8 mouse cellular contexts compared by ENCODE assay signal in the genomic region with DNA sequence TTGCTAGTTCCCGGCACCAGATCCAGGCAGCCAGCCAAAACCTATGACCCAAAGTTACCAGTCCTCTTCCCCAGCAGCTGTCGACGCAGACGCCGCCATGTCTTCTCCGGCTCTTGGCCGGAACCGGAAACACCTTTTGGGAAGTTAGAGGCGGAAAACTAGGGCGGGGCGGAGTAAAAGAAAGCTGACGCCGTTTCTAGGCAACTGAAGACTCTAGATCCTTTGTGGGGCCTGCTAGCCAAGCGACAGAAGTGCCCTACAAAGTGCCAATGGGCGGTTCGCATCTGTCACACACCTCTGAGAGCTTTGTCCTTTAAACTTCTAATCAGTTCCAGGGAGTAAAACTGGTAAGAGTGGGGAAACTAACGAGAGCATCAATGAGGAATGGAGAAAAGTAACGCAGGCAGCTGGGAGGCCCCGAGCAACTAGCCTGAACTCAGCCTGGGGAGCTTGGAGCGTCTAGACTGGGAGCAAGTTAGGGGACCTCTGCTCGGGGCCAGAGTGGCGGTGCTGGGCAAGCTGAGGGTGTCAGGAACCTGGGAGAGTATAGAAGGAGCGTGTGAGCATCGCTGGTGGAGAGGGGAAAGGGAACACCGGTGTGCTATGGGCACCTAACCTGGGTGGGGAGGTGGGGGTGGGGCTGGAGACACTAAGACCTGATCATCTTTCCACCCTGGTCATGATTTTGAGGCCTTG. TPM values are rescaled to one million over a fixed set of nuclear protein-coding genes. Genes with fewer than 3 reads are reported as not detected.
DNase-seq lines count a peak whose midpoint lies in the region; ATAC-seq lines count a peak whose summit lies in the region.

A gene (minus strand): TSS at position 131 of the 696 bp plus-strand sequence.
A gene (plus strand): TSS at position 179 of the 696 bp plus-strand sequence.

- H3K9me3 ChIP-seq in megakaryocyte, embryonic 14.5 days, result no peaks in the 10 kb centered on the region

- H3K27me3 ChIP-seq in megakaryocyte, embryonic 14.5 days (replicated peaks), result no peaks in the 10 kb centered on the region

- H3K4me3 ChIP-seq in megakaryocyte, embryonic 14.5 days (replicated peaks), result peak within 1 kb of the TSS; percentile 100

- H3K36me3 ChIP-seq in megakaryocyte, embryonic 14.5 days (replicated peaks; ENCODE audit: low read length), result peaks cover 24% of the 10 kb centered on the region

- DNase-seq in ZHBTc4 (ENCODE audit: low read depth, low spot score), result peak; percentile 92
- peak; percentile 57 to 73 for DNase-seq in gastrocnemius, adult 8-10 months (ENCODE audit: low spot score in 2 of 2)
- peak; percentile 57 for DNase-seq in hindlimb bud, embryonic 11.5 days (ENCODE audit: extremely low spot score, low read depth, low spot score)
- peak; percentile 76 to 84 for DNase-seq in left cerebral cortex, adult 8-10 months (ENCODE audit: low spot score in 2 of 2)
- peak; percentile 91 to 93 for DNase-seq in right cerebral cortex, postnatal 10 days (ENCODE audit: low spot score in 2 of 2)
- peak; percentile 75 for DNase-seq in urinary bladder, postnatal 25 days (ENCODE audit: low spot score)

- H3K4me1 ChIP-seq in megakaryocyte, embryonic 14.5 days, result peaks cover 19% of the 10 kb centered on the region

- ATAC-seq in common myeloid progenitor, adult 5-6 weeks (replicated peaks; ENCODE audit: low read depth, poor library complexity, severe bottlenecking), result peak; percentile 97

RNA-seq across cellular contexts. Expression of the first gene that starts in this region (rescaled TPM):
- total RNA-seq in common myeloid progenitor, adult 5-6 weeks (2017), result 18.2 and 18.3 TPM in 2 replicates
- total RNA-seq in gastrocnemius, adult 8-10 months (2022), result 10 to 100 TPM; 14.4 to 18.1 (median 16.4) TPM
- total RNA-seq in left cerebral cortex, adult 8-10 months (2022), result 10 to 100 TPM; 63.6 to 68.4 (median 65.9) TPM
- 14.9 and 27.3 TPM in 2 replicates for polyA plus RNA-seq in megakaryocyte, embryonic 14.5 days (2012; ENCODE audit: insufficient read depth, low replicate concordance)

RNA-seq across cellular contexts. Expression of the second gene that starts in this region (rescaled TPM):
- 0.18 and 0.92 TPM in 2 replicates for total RNA-seq in common myeloid progenitor, adult 5-6 weeks (2017)
- total RNA-seq in gastrocnemius, adult 8-10 months (2022), result under 1 TPM; 0.11 to 0.49 (median 0.27) TPM
- 1 to 10 TPM; 3.4 to 7.4 (median 5.8) TPM for total RNA-seq in left cerebral cortex, adult 8-10 months (2022)
- polyA plus RNA-seq in megakaryocyte, embryonic 14.5 days (2012; ENCODE audit: insufficient read depth, low replicate concordance), result 0.12 TPM in 1 of 2 replicates, not detected in the other

Comparison
In these comparisons a context has a peak if more than half of its experiments do, and no peak if none do; other contexts are left out.
1. Peak in every context shown above with its lines: DNase-seq, ATAC-seq and H3K4me3 ChIP-seq.